Comparison of ENCODE assay signal across 11 mouse cellular contexts in genomic region chr13:59875637-59876036, GRCm38 (mm10). TPM values are rescaled to one million over a fixed set of nuclear protein-coding genes. Genes with fewer than 3 reads are reported as not detected.
DNase-seq lines count a peak whose midpoint lies in the region; ATAC-seq and TF ChIP-seq lines count a peak whose summit lies in the region.
"Had no signal": no experiment of that assay in that cellular context is flagged by ENCODE, and none has a peak within 500 bp of the region (broad histone marks: within the 10 kb centered on the region; RNA-seq: fewer than 3 reads in every experiment).

No protein-coding gene starts in this region.

- no peak overlapping the region for H3K9ac ChIP-seq in liver, embryonic 13.5 days
- H3K9ac ChIP-seq: hindbrain, embryonic 15.5 days had no signal

- H3K4me1 ChIP-seq in liver, embryonic 13.5 days (replicated peaks): peaks cover 11% of the 10 kb centered on the region; the same call in 1 of the 2 replicates

- H3K79me2 ChIP-seq in myocyte (ENCODE audit: control insufficient read depth, insufficient read depth): no peaks in the 10 kb centered on the region

- peak; percentile 26 for DNase-seq in kidney, adult 9 months
- no peak for DNase-seq in kidney, adult 18-20 months
- DNase-seq in brain, adult 2 months (ENCODE audit: low read depth, low spot score): peak; percentile 57
- no peak for DNase-seq in liver, embryonic 13.5 days
- no peak for DNase-seq in spleen, postnatal 10 days (ENCODE audit: low spot score in 2 of 2)
- no peak for DNase-seq in urinary bladder, postnatal 14 days (ENCODE audit: low spot score)
- DNase-seq in cerebellum, adult 11-12 months: no peak

- H3K36me3 ChIP-seq in liver, embryonic 13.5 days: no peaks in the 10 kb centered on the region
- no peaks in the 10 kb centered on the region for H3K36me3 ChIP-seq in myocyte (ENCODE audit: control insufficient read depth, insufficient read depth)
- H3K36me3 ChIP-seq: G1E; hindbrain, embryonic 15.5 days had no signal

- WGBS in liver, embryonic 13.5 days (ENCODE audit: insufficient replicate concordance): 11% methylated on average over 2 of the region's 2 CpGs

- no peak overlapping the region for H3K27ac ChIP-seq in liver, embryonic 13.5 days
- H3K27ac ChIP-seq: hindbrain, embryonic 15.5 days had no signal

- H3K9me3 ChIP-seq in liver, embryonic 13.5 days (replicated peaks): no peaks in the 10 kb centered on the region
- H3K9me3 ChIP-seq: hindbrain, embryonic 15.5 days had no signal

- no peak overlapping the region for H3ac ChIP-seq in myocyte (ENCODE audit: control insufficient read depth, insufficient read length)

- no peak overlapping the region for H3K4me2 ChIP-seq in liver, embryonic 13.5 days
- peak overlapping the region; percentile 61 for H3K4me2 ChIP-seq in myocyte (ENCODE audit: low read depth)
- H3K4me2 ChIP-seq: hindbrain, embryonic 15.5 days had no signal

- no peak for TF ChIP-seq POLR2A in myocyte (IDR thresholded peaks at IDR 0.05; ENCODE audit: insufficient read length, low read depth)

- ATAC-seq in liver, embryonic 13.5 days (ENCODE audit: low read depth): peak; percentile 59
- ATAC-seq: forebrain, embryonic 14.5 days had no signal

- no peaks in the 10 kb centered on the region for H3K27me3 ChIP-seq in liver, embryonic 13.5 days
- H3K27me3 ChIP-seq in myocyte (ENCODE audit: control insufficient read depth, insufficient read depth, insufficient read length): no peaks in the 10 kb centered on the region
- H3K27me3 ChIP-seq: hindbrain, embryonic 15.5 days had no signal

- H3K4me3 ChIP-seq in liver, embryonic 13.5 days (replicated peaks): no peak overlapping the region
- no peak overlapping the region for H3K4me3 ChIP-seq in myocyte
- H3K4me3 ChIP-seq: hindbrain, embryonic 15.5 days had no signal

TF ChIP-seq in myocyte, 11 proteins besides CTCF, POLR2A, EP300 and RAD21:
- no peak for TF ChIP-seq TCF3 (IDR thresholded peaks at IDR 0.05; ENCODE audit: insufficient read length, low read depth)
- TF ChIP-seq E2F4 (IDR thresholded peaks at IDR 0.05; ENCODE audit: insufficient read depth): no peak
- TF ChIP-seq USF1 (IDR thresholded peaks at IDR 0.05; ENCODE audit: low read depth): peak; percentile 64
- TF ChIP-seq MAX (IDR thresholded peaks at IDR 0.05; ENCODE audit: low read depth): no peak
- peak in 2 of 3 experiments; percentile 67 to 73 for TF ChIP-seq MYOD1 (IDR thresholded peaks at IDR 0.05; ENCODE audit: control insufficient read depth in 1 of 3, insufficient read length in 2 of 3, low read depth in 2 of 3)
- peak in 2 of 3 experiments; percentile 8 to 51 for TF ChIP-seq MYOG (IDR thresholded peaks at IDR 0.05; ENCODE audit: control insufficient read depth in 1 of 3, insufficient read depth in 1 of 3, insufficient read length in 2 of 3, low read depth in 2 of 3)
- TF ChIP-seq POLR2AphosphoS2 (IDR thresholded peaks at IDR 0.05; ENCODE audit: insufficient read length, low read depth): no peak
- peak; percentile 25 for TF ChIP-seq TCF12 (IDR thresholded peaks at IDR 0.05; ENCODE audit: insufficient read depth, poor library complexity, severe bottlenecking)
- peak; percentile 97 for TF ChIP-seq CEBPB (IDR thresholded peaks at IDR 0.05; ENCODE audit: insufficient read depth, poor library complexity, severe bottlenecking)
- no peak for TF ChIP-seq REST (IDR thresholded peaks at IDR 0.05; ENCODE audit: insufficient read depth, insufficient read length)
- TF ChIP-seq SRF (IDR thresholded peaks at IDR 0.05; ENCODE audit: control insufficient read depth, insufficient read length, low read depth): peak; percentile 99
TF ChIP-seq in myocyte: peak in this region for 6.

RNA-seq across cellular contexts. Expression of gene Tut7, which starts 52.7 kb away (rescaled TPM):
- 54.4 and 61.8 TPM in 2 replicates for polyA plus RNA-seq in liver, embryonic 13.5 days (2015; fragmentation: Nextera tagmentation; extraction: Ambion mirVana)
- 17.8 TPM for polyA plus RNA-seq in myocyte (2012; fragmentation: generic; extraction: Trizol)

Comparison
In these comparisons a context has a peak if more than half of its experiments do, and no peak if none do; other contexts are left out.
1. DNase-seq: peak in kidney, adult 9 months (single experiment) and brain, adult 2 months (single experiment); none in kidney, adult 18-20 months (single experiment), liver, embryonic 13.5 days (single experiment), spleen, postnatal 10 days (0 of 2), urinary bladder, postnatal 14 days (single experiment) and cerebellum, adult 11-12 months (single experiment).